Mouse (Mus musculus) neural tube, embryonic 13.5 days (tissue): ENCODE data around the gene Mcam. TPM values are rescaled to one million over a fixed set of nuclear protein-coding genes. Genes with fewer than 3 reads are reported as not detected.

ENCODE experiments used
- ATAC-seq: fragments of 200-750 bp; cut with Nextera tagmentation; 2 replicates; pipeline ENCODE4 v1.8.0; 2017; ENCODE audit warnings: low read depth, mild to moderate bottlenecking, moderate TSS enrichment, moderate library complexity
- H3K27ac ChIP-seq: fragments of 300-500 bp; sonication (generic); replicated peaks from 2 replicates; pipeline ENCODE4 v1.5.1; 2015; ENCODE audit warnings: moderate library complexity, mild to moderate bottlenecking, inconsistent platforms
- H3K27me3 ChIP-seq: fragments of 300-500 bp; sonication (generic); 2 replicates; pipeline ENCODE4 v1.6.1; 2015; ENCODE audit warnings: mild to moderate bottlenecking, inconsistent platforms
- H3K36me3 ChIP-seq: fragments of 300-500 bp; sonication (generic); 2 replicates; pipeline ENCODE4 v1.6.1; 2015; ENCODE audit warnings: mild to moderate bottlenecking, inconsistent platforms
- H3K4me1 ChIP-seq: fragments of 300-500 bp; sonication (generic); replicated peaks from 2 replicates; pipeline ENCODE4 v1.6.1; 2015; ENCODE audit warnings: inconsistent platforms
- H3K4me2 ChIP-seq: fragments of 300-500 bp; sonication (generic); 2 replicates; pipeline ENCODE4 v1.6.1; 2015; ENCODE audit warnings: inconsistent platforms, mild to moderate bottlenecking, moderate library complexity
- H3K4me3 ChIP-seq: fragments of 300-500 bp; sonication (generic); 2 replicates; pipeline ENCODE4 v1.5.1; 2015; ENCODE audit warnings: mild to moderate bottlenecking, inconsistent platforms
- H3K9ac ChIP-seq: fragments of 300-500 bp; sonication (generic); 2 replicates; pipeline ENCODE4 v1.6.1; 2015; ENCODE audit warnings: moderate library complexity, mild to moderate bottlenecking, inconsistent platforms
- H3K9me3 ChIP-seq: fragments of 300-500 bp; sonication (generic); 2 replicates; pipeline ENCODE4 v1.6.1; 2016; ENCODE audit warnings: inconsistent platforms
- WGBS: fragments of 180-500 bp; shearing (Covaris S2); methylation state at CpG from one replicate; pipeline ENCODE4 v1.1.7; 2015; 5-methylcytosine and 5-hydroxymethylcytosine counted together
- polyA plus RNA-seq: library from polyadenylated mRNA; unstranded; fragments of >200 nt; fragmentation: Nextera tagmentation; extraction: Ambion mirVana; gene quantifications from 2 replicates; pipeline ENCODE4 v1.2.1, GENCODE M21; 2015

Gene Mcam
- polyA plus RNA-seq, 1 experiment from 2014 or later, result 23.6 TPM

DNA sequence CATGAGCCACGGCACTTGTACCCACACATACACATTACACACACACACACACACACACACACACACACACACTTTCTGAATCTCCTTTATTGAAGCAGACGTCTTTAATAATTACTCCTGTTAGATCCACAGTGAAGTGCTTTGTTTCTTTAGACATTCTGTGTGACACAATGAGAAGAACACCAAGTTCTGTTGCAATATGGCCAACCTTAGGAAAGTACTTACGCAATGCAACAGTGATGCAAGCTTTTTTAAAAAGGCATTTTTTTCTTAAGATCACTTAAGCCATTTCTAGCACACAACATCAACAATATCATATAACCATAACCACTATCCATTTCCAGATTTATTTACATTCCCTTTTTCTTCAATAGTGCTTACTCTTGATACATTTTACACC lies 56.9 kb downstream of the Mcam start:
- no peak overlapping the region for H3K4me2 ChIP-seq
- H3K36me3 ChIP-seq, result no peaks in the 10 kb centered on the region
- peaks cover 9% of the 10 kb centered on the region for H3K4me1 ChIP-seq
- H3K27me3 ChIP-seq, result no peaks in the 10 kb centered on the region
- ATAC-seq, result no peak
- no peaks in the 10 kb centered on the region for H3K9me3 ChIP-seq
- no peak overlapping the region for H3K27ac ChIP-seq
- no peak overlapping the region for H3K4me3 ChIP-seq
- no peak overlapping the region for H3K9ac ChIP-seq
- 79% methylated on average over 3 of the region's 3 CpGs for WGBS

DNA sequence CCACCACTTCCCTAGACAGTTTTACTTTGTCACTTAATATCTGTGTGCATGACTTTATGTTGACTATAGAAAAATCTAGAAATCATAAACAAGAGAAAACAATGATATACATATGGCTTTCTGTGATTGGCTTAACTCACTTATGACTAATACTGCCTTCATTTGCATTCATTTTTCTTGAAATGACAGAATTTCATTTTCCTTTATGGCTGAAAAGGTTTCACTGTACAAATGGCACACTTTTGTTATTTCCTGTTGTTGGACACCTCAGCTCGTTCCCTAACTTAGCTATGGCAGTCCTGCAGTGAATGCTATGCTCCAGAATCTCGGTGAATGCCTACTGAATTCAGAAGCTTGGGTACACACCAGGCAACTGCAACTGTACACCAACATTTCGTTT lies 58.0 kb downstream of the Mcam start:
- no peak for ATAC-seq
- Histone ChIP-seq H3K4me3 (no peak overlapping the region), H3K9ac (no peak overlapping the region), H3K27me3 (no peaks in the 10 kb centered on the region), H3K27ac (no peak overlapping the region), H3K36me3 (no peaks in the 10 kb centered on the region), H3K4me2 (no peak overlapping the region), H3K4me1 (peaks cover 9% of the 10 kb centered on the region), H3K9me3 (no peaks in the 10 kb centered on the region)
- WGBS, result 93% methylated on average over 3 of the region's 3 CpGs

Other genes starting within 250 kb of the Mcam start
- 1.2 and 2.8 TPM in 2 replicates for gene Thy1, start 91.1 kb upstream of the Mcam start, polyA plus RNA-seq
- 8.7 and 12.6 TPM in 2 replicates for gene Usp2, start 67.4 kb upstream of the Mcam start, polyA plus RNA-seq
- not detected in 2 replicates for gene Mfrp, start 32.7 kb upstream of the Mcam start, polyA plus RNA-seq
- 3.1 and 3.6 TPM in 2 replicates for gene C1qtnf5, start 27.2 kb upstream of the Mcam start, polyA plus RNA-seq
- gene Gm49380, start 21.0 kb upstream of the Mcam start, polyA plus RNA-seq, result 0.18 and 0.28 TPM in 2 replicates
- 34.5 and 35.4 TPM in 2 replicates for gene Rnf26, start 21.0 kb upstream of the Mcam start, polyA plus RNA-seq
- 20.1 and 21.1 TPM in 2 replicates for gene Cbl, start 99.6 kb downstream of the Mcam start, polyA plus RNA-seq
- not detected in 2 replicates for gene Ccdc153, start 106.2 kb downstream of the Mcam start, polyA plus RNA-seq
- gene Pdzd3, start 117.0 kb downstream of the Mcam start, polyA plus RNA-seq, result 0.33 and 0.48 TPM in 2 replicates
- gene Nlrx1, start 134.1 kb downstream of the Mcam start, polyA plus RNA-seq, result 4.5 and 4.7 TPM in 2 replicates
- 21.1 and 22.5 TPM in 2 replicates for gene Abcg4, start 154.1 kb downstream of the Mcam start, polyA plus RNA-seq
- 25.1 and 31.9 TPM in 2 replicates for gene Hinfp, start 171.2 kb downstream of the Mcam start, polyA plus RNA-seq
- 22.9 and 28.7 TPM in 2 replicates for gene C2cd2l, start 185.8 kb downstream of the Mcam start, polyA plus RNA-seq
- gene Dpagt1, start 191.6 kb downstream of the Mcam start, polyA plus RNA-seq, result 37.3 and 41.2 TPM in 2 replicates
- 131 TPM in 2 replicates for gene H2afx, start 200.2 kb downstream of the Mcam start, polyA plus RNA-seq
- gene Hmbs, start 209.8 kb downstream of the Mcam start, polyA plus RNA-seq, result 58.2 and 59.4 TPM in 2 replicates
- 36.5 and 39.2 TPM in 2 replicates for gene Vps11, start 227.2 kb downstream of the Mcam start, polyA plus RNA-seq
- 26.4 and 29.6 TPM in 2 replicates for gene Hyou1, start 245.0 kb downstream of the Mcam start, polyA plus RNA-seq